Mouse (Mus musculus): ENCODE results near the gene Entr1.

The Entr1 gene

GRCm38 (mm10) chr2:26342609-26343490 lies 46.3 kb downstream of the Entr1 start:
- DNase-seq (ENCODE audit: low spot score) = no peak

GRCm38 (mm10) chr2:26342044-26342443 lies 47.1 kb downstream of the Entr1 start:
- no peak for DNase-seq (ENCODE audit: low spot score)

GRCm38 (mm10) chr2:26341510-26341981 lies 47.6 kb downstream of the Entr1 start:
- DNase-seq (ENCODE audit: low spot score) = no peak

GRCm38 (mm10) chr2:26339204-26339551 lies 49.9 kb downstream of the Entr1 start:
- no peak for DNase-seq (ENCODE audit: low spot score)

- no peak for DNase-seq (ENCODE audit: low spot score)
These were observed 50.6 kb downstream of the Entr1 start for GRCm38 (mm10) chr2:26338302-26339203.
